Mouse (Mus musculus) c-Kit-positive CD71-positive TER-119-negative erythroid progenitor cells, embryonic 14.5 days (primary cell): ENCODE results near the gene Kif3b.

Source experiments
- DNase-seq: peaks from one replicate; pipeline ENCODE4 v3.0.0-alpha.2; 2013; ENCODE audit warnings: low read depth

The Kif3b gene

GRCm38 (mm10) chr2:153298460-153298859 lies 7.2 kb downstream of the Kif3b start:
- DNase-seq = no peak

- DNase-seq = no peak
Measured at GRCm38 (mm10) chr2:153298863-153299262, 7.7 kb downstream of the Kif3b start.

- DNase-seq = no peak
Measured at GRCm38 (mm10) chr2:153301123-153301522, 9.9 kb downstream of the Kif3b start.

- no peak for DNase-seq
Measured at GRCm38 (mm10) chr2:153305240-153305639, 14.0 kb downstream of the Kif3b start.

- no peak for DNase-seq
Measured at GRCm38 (mm10) chr2:153308586-153308985, 17.4 kb downstream of the Kif3b start.

- no peak for DNase-seq
Measured at GRCm38 (mm10) chr2:153309106-153309505, 17.9 kb downstream of the Kif3b start.

- DNase-seq = no peak
Measured at GRCm38 (mm10) chr2:153310228-153310627, 19.0 kb downstream of the Kif3b start.

GRCm38 (mm10) chr2:153312884-153313283 lies 21.7 kb downstream of the Kif3b start:
- no peak for DNase-seq

GRCm38 (mm10) chr2:153318408-153318807 lies 27.2 kb downstream of the Kif3b start:
- DNase-seq = no peak

- DNase-seq = no peak
Measured at GRCm38 (mm10) chr2:153319036-153319643, 27.9 kb downstream of the Kif3b start.

- DNase-seq = no peak
Measured at GRCm38 (mm10) chr2:153325706-153326376, 34.6 kb downstream of the Kif3b start.

GRCm38 (mm10) chr2:153332271-153332670 lies 41.1 kb downstream of the Kif3b start:
- no peak for DNase-seq

GRCm38 (mm10) chr2:153332981-153333380 lies 41.8 kb downstream of the Kif3b start:
- no peak for DNase-seq

GRCm38 (mm10) chr2:153333822-153334232 lies 42.6 kb downstream of the Kif3b start:
- DNase-seq = no peak

- DNase-seq = no peak
Measured at GRCm38 (mm10) chr2:153334281-153334680, 43.1 kb downstream of the Kif3b start.

- DNase-seq = no peak
Measured at GRCm38 (mm10) chr2:153336117-153336516, 44.9 kb downstream of the Kif3b start.

GRCm38 (mm10) chr2:153338361-153339350 lies 47.4 kb downstream of the Kif3b start:
- no peak for DNase-seq

- no peak for DNase-seq
Measured at GRCm38 (mm10) chr2:153342166-153342565, 51.0 kb downstream of the Kif3b start.

GRCm38 (mm10) chr2:153342602-153343001 lies 51.4 kb downstream of the Kif3b start:
- peak; percentile 65 for DNase-seq

GRCm38 (mm10) chr2:153343191-153343590 lies 52.0 kb downstream of the Kif3b start:
- DNase-seq = no peak

- no peak for DNase-seq
Measured at GRCm38 (mm10) chr2:153345071-153345453, 53.8 kb downstream of the Kif3b start.

GRCm38 (mm10) chr2:153345454-153346220 lies 54.4 kb downstream of the Kif3b start, which contains the start of gene Asxl1:
TSS of gene Asxl1 (plus strand) at chr2:153345829.
- peak; percentile 93 for DNase-seq
